Mouse (Mus musculus): Measurements from ENCODE around the gene Myt1l.

Myt1l gene

GRCm38 (mm10) chr12:29712795-29713721, 184.9 kb downstream of the Myt1l start:
- DNase-seq (ENCODE audit: low read depth in 1 of 2, low spot score in 2 of 2) = no peak

GRCm38 (mm10) chr12:29723722-29724338, 195.6 kb downstream of the Myt1l start:
- DNase-seq (ENCODE audit: low read depth in 1 of 2, low spot score in 2 of 2) = no peak

GRCm38 (mm10) chr12:29728294-29728693, 200.1 kb downstream of the Myt1l start:
- no peak for DNase-seq (ENCODE audit: low read depth in 1 of 2, low spot score in 2 of 2)

GRCm38 (mm10) chr12:29740346-29741025, 212.3 kb downstream of the Myt1l start:
- DNase-seq (ENCODE audit: low read depth in 1 of 2, low spot score in 2 of 2) = no peak

- no peak for DNase-seq (ENCODE audit: low read depth in 1 of 2, low spot score in 2 of 2)
These were observed 213.0 kb downstream of the Myt1l start for GRCm38 (mm10) chr12:29741181-29741580.

- DNase-seq (ENCODE audit: low read depth in 1 of 2, low spot score in 2 of 2) = no peak
These were observed 222.5 kb downstream of the Myt1l start for GRCm38 (mm10) chr12:29750604-29751128.

GRCm38 (mm10) chr12:29755086-29755871, 227.1 kb downstream of the Myt1l start:
- DNase-seq (ENCODE audit: low read depth in 1 of 2, low spot score in 2 of 2) = no peak

- no peak for DNase-seq (ENCODE audit: low read depth in 1 of 2, low spot score in 2 of 2)
These were observed 227.7 kb downstream of the Myt1l start for GRCm38 (mm10) chr12:29755872-29756265.

- DNase-seq (ENCODE audit: low read depth in 1 of 2, low spot score in 2 of 2) = no peak
These were observed 232.4 kb downstream of the Myt1l start for GRCm38 (mm10) chr12:29760611-29761010.

GRCm38 (mm10) chr12:29766158-29766557, 238.0 kb downstream of the Myt1l start:
- DNase-seq (ENCODE audit: low read depth in 1 of 2, low spot score in 2 of 2) = no peak

GRCm38 (mm10) chr12:29771791-29772190, 243.6 kb downstream of the Myt1l start:
- DNase-seq (ENCODE audit: low read depth in 1 of 2, low spot score in 2 of 2) = no peak

GRCm38 (mm10) chr12:29772401-29772800, 244.2 kb downstream of the Myt1l start:
- no peak for DNase-seq (ENCODE audit: low read depth in 1 of 2, low spot score in 2 of 2)

- no peak for DNase-seq (ENCODE audit: low read depth in 1 of 2, low spot score in 2 of 2)
These were observed 250.7 kb downstream of the Myt1l start for GRCm38 (mm10) chr12:29778901-29779300.

GRCm38 (mm10) chr12:29789319-29790050, 261.3 kb downstream of the Myt1l start:
- no peak for DNase-seq (ENCODE audit: low read depth in 1 of 2, low spot score in 2 of 2)

- DNase-seq (ENCODE audit: low read depth in 1 of 2, low spot score in 2 of 2) = no peak
These were observed 261.8 kb downstream of the Myt1l start for GRCm38 (mm10) chr12:29790051-29790386.

GRCm38 (mm10) chr12:29792998-29793397, 264.8 kb downstream of the Myt1l start:
- no peak for DNase-seq (ENCODE audit: low read depth in 1 of 2, low spot score in 2 of 2)

- no peak for DNase-seq (ENCODE audit: low read depth in 1 of 2, low spot score in 2 of 2)
These were observed 267.0 kb downstream of the Myt1l start for GRCm38 (mm10) chr12:29795107-29795673.

- DNase-seq (ENCODE audit: low read depth in 1 of 2, low spot score in 2 of 2) = no peak
These were observed 270.6 kb downstream of the Myt1l start for GRCm38 (mm10) chr12:29798595-29799391.

- no peak for DNase-seq (ENCODE audit: low read depth in 1 of 2, low spot score in 2 of 2)
These were observed 278.2 kb downstream of the Myt1l start for GRCm38 (mm10) chr12:29806415-29806814.
